In genomic region chr8:65414201-65414600, GRCm38 (mm10) we compare ENCODE assay signal across 9 mouse cellular contexts.
"Had no signal": no experiment of that assay in that cellular context is flagged by ENCODE, and none has a peak within 500 bp of the region (broad histone marks: within the 10 kb centered on the region; RNA-seq: fewer than 3 reads in every experiment).

No protein-coding gene starts in this region.

- ATAC-seq: midbrain, embryonic 13.5 days had no signal

- DNase-seq: kidney, adult 11 months; kidney, adult 9 months; kidney, postnatal 36 days; left cerebral cortex, postnatal 4 days; lung, adult 18-20 months; right cerebral cortex, adult 18-20 months; right cerebral cortex, postnatal 25 days; thymus, postnatal 4 days had no signal
